Mouse (Mus musculus): ENCODE data around the gene Tbc1d2.
"Not testable (repeated sequence)": the region's sequence is repeated elsewhere in the genome, so short reads cannot be mapped to it uniquely, and the experiment has no call there.

Gene Tbc1d2

GRCm38 (mm10) chr4:46601844-46602423, 48.1 kb downstream of the Tbc1d2 start, which contains the start of gene Coro2a:
TSS of gene Coro2a (minus strand) at chr4:46602202.
- peak; percentile 80 for DNase-seq (ENCODE audit: low spot score)

- no peak for DNase-seq (ENCODE audit: low spot score)
These were observed 48.7 kb downstream of the Tbc1d2 start for GRCm38 (mm10) chr4:46601258-46601843.

- no peak for DNase-seq (ENCODE audit: low spot score)
These were observed 49.3 kb downstream of the Tbc1d2 start for GRCm38 (mm10) chr4:46600473-46601257.

GRCm38 (mm10) chr4:46599609-46600008, 50.4 kb downstream of the Tbc1d2 start:
- not testable (repeated sequence) for DNase-seq (ENCODE audit: low spot score)

- DNase-seq (ENCODE audit: low spot score), result no peak
These were observed 51.0 kb downstream of the Tbc1d2 start for GRCm38 (mm10) chr4:46598981-46599380.

- no peak for DNase-seq (ENCODE audit: low spot score)
These were observed 51.9 kb downstream of the Tbc1d2 start for GRCm38 (mm10) chr4:46598111-46598510.

GRCm38 (mm10) chr4:46597286-46597961, 52.6 kb downstream of the Tbc1d2 start:
- DNase-seq (ENCODE audit: low spot score), result no peak

- no peak for DNase-seq (ENCODE audit: low spot score)
These were observed 53.6 kb downstream of the Tbc1d2 start for GRCm38 (mm10) chr4:46596398-46596797.

- no peak for DNase-seq (ENCODE audit: low spot score)
These were observed 55.9 kb downstream of the Tbc1d2 start for GRCm38 (mm10) chr4:46594131-46594530.

- DNase-seq (ENCODE audit: low spot score), result no peak
These were observed 56.5 kb downstream of the Tbc1d2 start for GRCm38 (mm10) chr4:46593472-46593871.

- DNase-seq (ENCODE audit: low spot score), result no peak
These were observed 58.0 kb downstream of the Tbc1d2 start for GRCm38 (mm10) chr4:46591833-46592520.

GRCm38 (mm10) chr4:46590810-46591209, 59.2 kb downstream of the Tbc1d2 start:
- no peak for DNase-seq (ENCODE audit: low spot score)

- no peak for DNase-seq (ENCODE audit: low spot score)
These were observed 59.9 kb downstream of the Tbc1d2 start for GRCm38 (mm10) chr4:46589946-46590684.

GRCm38 (mm10) chr4:46589151-46589550, 60.9 kb downstream of the Tbc1d2 start:
- no peak for DNase-seq (ENCODE audit: low spot score)

- no peak for DNase-seq (ENCODE audit: low spot score)
These were observed 63.5 kb downstream of the Tbc1d2 start for GRCm38 (mm10) chr4:46586473-46586872.

- no peak for DNase-seq (ENCODE audit: low spot score)
These were observed 64.2 kb downstream of the Tbc1d2 start for GRCm38 (mm10) chr4:46585811-46586190.

GRCm38 (mm10) chr4:46585041-46585810, 64.8 kb downstream of the Tbc1d2 start:
- no peak for DNase-seq (ENCODE audit: low spot score)

GRCm38 (mm10) chr4:46584536-46584935, 65.5 kb downstream of the Tbc1d2 start:
- not testable (repeated sequence) for DNase-seq (ENCODE audit: low spot score)

- not testable (repeated sequence) for DNase-seq (ENCODE audit: low spot score)
These were observed 65.9 kb downstream of the Tbc1d2 start for GRCm38 (mm10) chr4:46584084-46584483.

- not testable (repeated sequence) for DNase-seq (ENCODE audit: low spot score)
These were observed 68.0 kb downstream of the Tbc1d2 start for GRCm38 (mm10) chr4:46582024-46582423.
